Mouse (Mus musculus): ENCODE data around the gene Cym.

DNA sequence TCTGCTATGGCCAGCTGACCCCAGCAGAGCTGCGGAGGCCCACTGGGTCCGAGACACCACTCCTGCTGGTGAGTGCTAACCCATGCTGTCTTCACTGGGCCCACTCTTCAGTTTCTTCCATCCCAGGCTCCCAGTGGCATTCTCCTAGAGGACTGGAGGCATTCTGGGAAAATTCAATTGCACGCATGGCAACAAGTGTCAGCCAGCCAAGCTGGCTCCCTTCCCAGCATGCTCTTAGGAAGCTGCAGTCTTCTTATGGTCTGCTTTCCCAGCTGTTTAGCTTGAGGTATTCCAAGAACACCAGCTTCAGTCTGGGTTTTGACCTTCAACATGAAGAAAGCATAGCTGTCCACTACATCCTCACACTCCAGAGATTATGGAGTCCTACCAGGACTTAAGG lies 38.4 kb downstream of the Cym start:
- TF ChIP-seq GATA1 (IDR thresholded peaks at IDR 0.05; ENCODE audit: borderline replicate concordance, low read length) (no peak), FLI1 (IDR thresholded peaks at IDR 0.05; ENCODE audit: low read length) (no peak)

All from megakaryocyte, embryonic 14.5 days (primary cell).